Mouse (Mus musculus): ENCODE data around the gene Olfr348.

The Olfr348 gene

DNA sequence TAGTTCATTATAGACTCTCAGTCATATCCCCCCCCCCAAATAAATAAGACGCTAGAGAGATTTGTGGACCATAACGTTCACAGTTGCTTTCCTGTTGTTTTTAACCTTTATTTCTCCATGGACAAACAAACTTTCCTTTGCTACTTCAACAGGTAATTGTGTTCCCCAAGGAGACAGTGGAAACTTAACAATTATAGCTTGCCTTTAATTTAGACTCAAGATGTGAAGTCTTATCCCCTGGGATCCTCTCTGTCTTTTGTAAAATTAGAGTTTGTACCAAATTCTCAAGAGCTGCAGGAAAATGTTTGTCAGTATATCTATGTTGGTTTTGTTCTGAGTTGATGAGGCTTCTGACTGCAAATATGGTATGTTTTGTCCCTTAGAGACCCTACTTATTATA, at the start of gene Olfr348:
Gene Olfr348 (plus strand): TSS at position 301 of the 400 bp plus-strand sequence.
- no peak for DNase-seq (ENCODE audit: extremely low spot score, low read depth, low spot score)

DNA sequence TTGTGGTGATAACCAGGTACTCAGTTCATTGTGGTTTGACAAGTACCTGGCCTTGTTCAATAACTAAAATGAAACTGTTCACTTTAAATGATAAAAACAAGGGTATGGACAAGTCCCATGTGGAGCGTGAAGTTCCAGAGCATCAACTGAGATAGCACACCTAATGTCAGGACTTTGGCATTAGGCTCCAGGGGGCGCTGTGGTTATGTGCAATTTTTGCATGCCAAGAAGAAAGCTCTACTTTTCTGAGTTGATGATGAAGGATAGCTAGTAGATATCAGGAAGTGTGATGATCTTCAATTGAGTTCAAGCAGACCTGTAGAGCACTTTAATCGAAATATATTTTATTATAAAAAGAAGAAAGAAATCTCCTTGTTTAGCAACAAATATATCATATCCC, 47.9 kb upstream of the Olfr348 start:
- no peak for DNase-seq (ENCODE audit: extremely low spot score, low read depth, low spot score)

DNA sequence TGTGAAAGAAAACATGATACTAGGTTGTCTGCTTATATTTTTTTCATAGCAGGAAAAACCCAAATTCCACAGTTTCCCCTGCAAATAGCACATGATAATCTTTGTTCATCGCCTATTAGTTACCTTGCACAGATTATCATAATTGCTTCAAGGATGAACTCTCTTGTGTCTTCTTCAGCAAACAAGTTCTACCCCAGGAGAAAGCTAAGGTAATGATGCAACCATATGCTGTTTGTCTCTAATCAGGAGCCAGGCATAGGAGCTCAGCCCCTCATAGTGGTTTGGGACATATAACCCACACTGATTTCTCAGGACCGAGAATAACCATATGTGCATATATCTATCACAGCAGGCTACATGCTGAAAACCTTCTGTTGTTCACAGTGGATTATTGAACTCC, 6.2 kb downstream of the Olfr348 start, which contains the start of gene Olfr50:
Gene Olfr50 (plus strand): TSS at position 301 of the 400 bp plus-strand sequence.
- no peak for DNase-seq (ENCODE audit: extremely low spot score, low read depth, low spot score)

DNA sequence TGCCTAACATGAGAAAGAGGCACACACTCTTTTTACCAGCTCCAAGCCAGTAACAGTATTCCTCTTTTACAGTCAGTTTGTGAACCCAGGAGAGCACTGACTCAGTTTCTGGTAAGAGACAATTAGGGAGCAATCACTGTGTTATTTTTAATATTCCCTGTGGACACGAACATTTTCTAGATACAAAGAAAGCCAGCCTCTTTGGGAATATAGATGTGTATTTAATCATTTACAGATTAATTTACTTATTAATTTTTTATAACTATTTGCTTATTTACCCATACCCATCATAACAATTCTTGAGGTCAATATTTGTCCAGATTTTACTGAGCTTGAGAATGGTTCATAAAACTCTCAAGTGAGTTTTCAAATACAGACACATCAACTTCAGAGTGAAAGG, 32.9 kb downstream of the Olfr348 start, which contains the start of gene Olfr3:
Gene Olfr3 (minus strand): TSS at position 101 of the 400 bp plus-strand sequence.
- DNase-seq (ENCODE audit: extremely low spot score, low read depth, low spot score), result no peak

Measured in hindlimb bud, embryonic 11.5 days (tissue).